Mouse (Mus musculus) frontal cortex, postnatal 10 days (tissue): Measurements from ENCODE around the gene Shc2.
A peak's percentile ranks its signal among the peaks of the same experiment; 100 is the strongest.

ENCODE experiments used
- DNase-seq, 2 experiments: peaks; one replicate each; pipeline ENCODE4 v3.0.0; 2022; ENCODE audit warnings: low spot score in 2 of 2, mixed read lengths in 1 of 2

Gene Shc2

DNA sequence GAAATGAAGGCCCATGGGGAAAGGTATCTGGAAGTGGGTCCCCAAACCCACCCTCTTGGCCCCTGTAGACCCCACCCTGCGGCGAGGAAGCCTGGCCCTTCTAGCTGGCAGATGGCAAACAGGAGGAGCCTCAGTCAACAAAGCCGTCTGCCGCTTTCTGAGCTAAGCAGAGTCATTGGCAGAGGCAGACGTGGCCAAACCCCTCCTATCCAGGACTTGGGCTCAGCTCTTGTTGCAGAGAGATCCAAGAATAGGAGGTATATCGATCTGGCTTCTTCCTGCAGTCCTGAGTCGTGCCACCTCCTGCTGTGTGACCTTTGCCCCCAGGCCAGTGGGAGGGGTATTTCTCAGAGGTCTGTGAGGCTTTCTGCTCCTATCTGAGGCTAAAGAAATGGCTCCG lies 21.9 kb downstream of the Shc2 start:
- no peak for DNase-seq

DNA sequence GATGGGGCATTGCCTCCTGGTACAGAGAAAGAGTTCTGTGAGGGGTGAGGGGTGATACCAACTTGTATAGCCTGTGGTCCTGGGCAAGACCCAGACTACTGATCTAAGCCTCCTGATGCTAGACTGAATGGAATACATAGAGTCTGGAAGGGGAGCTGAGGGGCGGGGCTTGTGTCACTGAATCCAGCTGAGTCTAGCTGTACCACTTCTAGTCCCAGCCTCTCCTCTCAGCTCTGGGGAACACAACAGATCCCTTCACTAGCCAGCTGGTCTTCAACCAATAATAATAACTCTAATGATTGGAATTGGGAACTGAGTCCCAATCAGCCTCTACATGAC lies 23.4 kb downstream of the Shc2 start:
- no peak for DNase-seq

DNA sequence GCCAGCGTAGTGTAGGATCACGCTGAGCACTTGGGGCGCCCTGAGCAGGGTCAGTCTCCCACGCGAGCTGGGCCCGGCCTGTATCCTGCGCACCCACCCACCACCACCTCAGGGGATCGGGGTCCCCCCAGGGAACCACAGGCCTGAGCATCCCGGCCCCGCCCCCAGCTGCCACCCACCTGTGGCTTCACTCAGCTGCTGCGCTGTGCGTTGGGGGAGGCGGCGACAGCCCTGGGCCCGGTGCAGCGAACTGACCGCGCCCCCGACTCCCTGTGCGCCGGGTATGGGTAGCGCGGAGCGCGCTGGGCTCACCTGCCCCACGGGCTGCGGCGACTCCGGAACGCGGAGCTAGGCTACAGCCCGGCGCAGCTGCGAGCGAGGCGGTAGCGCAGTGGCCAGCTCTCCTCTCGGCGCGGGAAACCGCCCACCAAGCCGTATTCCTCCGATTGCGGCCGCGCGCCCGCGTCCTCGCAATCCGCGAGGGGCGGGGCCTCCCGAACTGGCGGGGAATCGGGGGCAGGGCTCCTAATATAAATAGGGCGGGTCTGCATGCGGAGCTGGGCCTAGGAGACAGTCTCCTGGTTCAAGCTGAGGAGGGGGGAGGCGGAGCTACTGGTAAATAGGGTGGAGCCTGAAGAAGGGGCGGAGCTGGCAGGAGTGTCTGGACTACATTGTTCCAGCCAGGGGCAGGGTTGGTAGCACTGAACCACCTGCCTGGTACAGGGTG lies 24.0 kb downstream of the Shc2 start, which contains the start of gene C2cd4c:
Gene C2cd4c (minus strand): TSS at position 448 of the 727 bp plus-strand sequence.
- peak; percentile 62 to 72 for DNase-seq

DNA sequence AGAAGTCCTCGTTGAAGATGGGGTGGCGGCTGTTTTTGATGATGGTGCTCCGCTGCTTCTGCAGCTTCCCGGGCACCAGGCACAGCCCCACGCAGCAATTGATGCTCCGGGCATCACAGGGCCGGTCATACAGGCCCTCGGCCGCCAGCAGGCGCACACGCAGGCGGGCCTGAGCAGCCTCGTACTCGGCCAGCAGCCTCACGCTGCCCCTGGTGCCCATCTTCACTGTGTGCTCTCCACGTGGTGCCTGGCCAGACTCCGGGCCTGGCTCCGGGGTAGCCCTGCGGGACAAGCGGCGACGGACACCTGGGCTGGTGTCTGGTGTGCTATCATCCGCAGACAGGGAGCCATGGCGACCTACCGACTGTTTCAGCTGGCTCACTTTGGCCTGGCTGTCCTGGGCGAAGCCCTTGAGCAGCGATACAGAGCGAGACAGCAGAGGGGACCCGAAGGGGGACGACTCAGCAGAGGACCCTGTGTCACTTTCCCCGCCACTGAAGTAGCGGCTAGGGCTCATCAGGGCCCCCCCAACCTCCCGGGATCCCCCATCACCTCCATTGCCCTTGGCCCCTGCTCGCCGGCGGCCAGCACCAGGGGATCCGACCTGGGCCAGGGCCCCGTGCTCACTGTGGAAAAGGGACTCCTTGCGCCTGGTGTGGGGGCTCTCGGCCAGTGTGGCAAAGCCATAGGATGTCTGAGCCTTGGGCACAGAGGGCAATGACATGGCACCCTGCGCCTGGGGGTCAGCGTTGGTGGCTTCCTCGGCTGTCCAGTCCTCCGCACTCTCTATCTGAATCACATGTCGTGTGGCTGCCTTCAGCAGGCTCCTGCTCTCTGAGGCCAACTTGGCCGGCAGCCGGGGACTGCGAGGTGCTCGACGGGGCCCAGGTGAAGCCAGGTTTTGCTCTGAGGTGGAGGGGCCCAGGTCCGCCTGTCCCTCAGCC lies 25.3 kb downstream of the Shc2 start:
- no peak for DNase-seq

DNA sequence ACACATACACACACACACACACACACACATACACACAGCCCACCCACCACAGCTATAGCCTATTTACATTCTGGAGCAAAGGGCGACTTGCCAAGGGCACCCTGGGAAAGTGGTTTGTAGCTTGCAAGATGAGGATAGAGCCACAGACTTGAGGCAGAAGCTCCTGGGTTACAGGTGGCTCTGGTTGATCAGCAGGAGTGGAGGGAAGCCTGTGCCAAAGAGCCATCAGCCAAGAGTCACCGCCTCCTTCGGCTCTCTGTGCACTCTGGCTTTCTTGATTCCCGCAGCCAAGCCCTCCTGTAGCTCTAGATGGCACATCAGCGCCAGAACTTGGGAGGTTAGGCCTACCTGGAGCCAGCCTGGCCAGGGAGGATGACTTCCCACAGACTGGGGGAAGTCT lies 26.4 kb downstream of the Shc2 start:
- no peak for DNase-seq

DNA sequence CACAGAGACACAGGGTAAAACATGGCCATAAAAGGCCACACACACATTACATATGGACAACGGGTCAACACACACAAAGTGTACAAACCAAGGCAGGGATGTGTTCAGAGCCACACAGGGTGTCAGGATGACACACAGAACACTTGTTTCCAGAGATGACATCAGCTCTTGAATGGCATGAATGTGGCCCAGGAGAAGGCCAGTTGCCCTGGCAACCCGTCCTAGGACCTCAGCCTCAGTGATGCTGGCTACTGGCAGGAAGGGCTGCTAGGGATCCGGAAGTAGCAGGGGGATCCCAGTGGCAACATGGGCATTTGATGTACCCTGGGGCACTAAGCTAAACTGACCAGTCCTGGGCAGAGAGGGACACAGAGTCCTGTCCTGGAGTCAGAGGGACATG lies 28.4 kb downstream of the Shc2 start:
- no peak for DNase-seq

DNA sequence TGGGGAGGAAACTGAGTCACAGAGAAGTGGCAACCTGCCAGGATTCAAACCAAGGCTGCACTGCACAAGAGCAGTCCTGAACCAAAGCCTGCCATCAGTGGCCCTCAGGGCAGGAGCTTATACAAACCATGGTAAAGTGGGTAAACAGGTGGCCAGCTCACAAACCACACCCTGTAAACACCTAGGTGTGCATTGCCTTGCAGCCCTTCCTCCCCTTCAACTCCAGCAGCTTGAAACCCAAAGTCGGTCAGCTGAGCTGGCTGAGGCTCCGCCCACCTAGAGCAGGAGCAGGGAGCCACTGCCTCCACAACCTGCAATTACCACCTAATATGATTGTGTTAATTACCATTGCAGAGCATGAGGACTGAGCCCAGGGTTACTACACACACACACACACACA lies 29.8 kb downstream of the Shc2 start:
- no peak for DNase-seq

DNA sequence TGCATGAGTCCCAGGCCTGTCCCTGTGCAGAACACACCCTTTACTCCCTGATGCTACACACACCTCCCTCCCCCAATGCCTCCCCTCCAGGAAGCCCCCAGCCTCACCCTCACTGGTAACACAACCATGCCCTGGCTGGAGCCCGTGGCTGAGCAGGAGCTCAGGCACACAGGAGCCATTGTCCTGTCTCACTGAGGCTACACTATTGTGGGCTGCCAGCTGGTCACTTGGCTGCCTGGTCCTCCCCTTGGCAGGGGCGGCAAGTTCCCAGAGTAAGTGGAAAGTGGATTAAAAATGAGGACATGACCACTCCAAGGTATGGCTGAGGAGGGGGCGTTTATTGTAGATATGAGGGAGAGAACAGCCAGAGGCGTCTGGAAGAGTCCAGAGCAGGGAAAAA lies 31.2 kb downstream of the Shc2 start:
- no peak for DNase-seq

DNA sequence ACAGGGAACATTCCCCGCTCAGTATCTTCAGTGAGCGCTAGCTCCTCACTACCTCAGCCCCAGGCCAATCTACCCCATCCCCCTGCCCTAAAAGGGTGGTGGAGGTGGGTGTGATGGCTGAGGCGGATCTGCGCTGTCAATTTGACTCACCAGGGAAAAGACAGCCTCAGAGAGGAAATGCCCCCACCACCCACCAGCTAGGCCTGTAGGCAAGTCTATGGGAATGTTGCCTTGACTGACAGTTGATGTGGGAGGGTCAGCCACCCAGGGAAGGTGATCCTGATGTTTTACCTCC lies 39.8 kb downstream of the Shc2 start:
- DNase-seq: no peak

DNA sequence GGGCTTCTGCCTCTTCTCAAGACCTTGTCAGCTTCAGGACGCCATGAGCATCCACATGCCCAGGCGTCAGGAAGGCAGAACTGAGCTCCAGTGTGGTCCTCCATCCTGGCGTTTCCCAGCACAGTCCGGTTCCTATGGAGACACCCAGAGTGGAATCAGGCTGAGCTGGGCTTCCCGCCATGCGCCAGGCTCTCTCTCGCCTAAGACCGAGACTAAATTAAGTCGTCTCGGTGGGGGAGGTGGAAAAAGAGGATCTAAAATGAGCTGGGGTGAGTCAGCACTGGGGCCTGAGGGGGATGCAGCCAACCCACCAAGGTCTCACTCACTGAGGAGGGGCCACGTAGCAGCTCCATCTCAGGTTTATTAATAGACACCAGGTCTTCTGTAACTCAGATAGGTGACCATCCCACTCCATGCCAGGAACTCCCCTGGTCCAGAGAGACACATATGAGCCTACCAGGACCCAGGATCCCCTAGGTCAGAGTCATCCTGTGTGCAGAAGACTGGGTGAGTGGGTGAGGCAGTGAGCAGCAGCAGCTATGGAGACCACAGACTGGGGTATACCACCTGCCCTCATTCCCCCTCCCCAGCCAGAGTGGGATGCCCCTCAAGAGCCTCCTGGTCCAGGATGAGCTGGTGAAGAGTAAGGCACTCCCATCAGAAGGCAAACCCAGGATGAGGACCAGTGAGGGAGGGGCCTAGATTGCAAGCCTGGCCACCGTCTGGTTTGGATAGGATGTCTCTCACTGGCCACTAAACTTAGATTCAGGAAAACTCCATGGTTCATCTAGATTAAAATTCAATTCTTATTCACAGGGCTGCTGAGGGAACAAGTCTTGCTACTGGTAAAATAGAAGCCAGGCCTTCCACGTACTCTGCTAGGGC lies 40.4 kb downstream of the Shc2 start:
- peak; percentile 65 to 70 for DNase-seq

DNA sequence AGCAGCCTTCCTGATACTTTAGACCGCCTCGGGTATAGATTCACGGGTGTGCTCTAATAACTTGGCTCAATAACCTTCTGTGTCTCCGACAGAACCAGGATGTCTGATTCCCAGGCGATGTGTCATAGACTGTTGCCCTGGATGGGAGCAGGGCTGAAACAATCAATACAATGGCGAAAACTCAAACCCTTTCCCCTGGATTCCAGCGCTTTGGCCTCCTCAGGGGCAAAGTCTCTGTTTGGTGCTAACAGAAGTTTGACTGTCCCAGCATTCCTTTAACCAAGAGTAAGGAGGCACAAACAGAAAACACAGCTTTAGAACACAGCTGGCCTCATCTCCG lies 42.2 kb downstream of the Shc2 start:
- DNase-seq: no peak

DNA sequence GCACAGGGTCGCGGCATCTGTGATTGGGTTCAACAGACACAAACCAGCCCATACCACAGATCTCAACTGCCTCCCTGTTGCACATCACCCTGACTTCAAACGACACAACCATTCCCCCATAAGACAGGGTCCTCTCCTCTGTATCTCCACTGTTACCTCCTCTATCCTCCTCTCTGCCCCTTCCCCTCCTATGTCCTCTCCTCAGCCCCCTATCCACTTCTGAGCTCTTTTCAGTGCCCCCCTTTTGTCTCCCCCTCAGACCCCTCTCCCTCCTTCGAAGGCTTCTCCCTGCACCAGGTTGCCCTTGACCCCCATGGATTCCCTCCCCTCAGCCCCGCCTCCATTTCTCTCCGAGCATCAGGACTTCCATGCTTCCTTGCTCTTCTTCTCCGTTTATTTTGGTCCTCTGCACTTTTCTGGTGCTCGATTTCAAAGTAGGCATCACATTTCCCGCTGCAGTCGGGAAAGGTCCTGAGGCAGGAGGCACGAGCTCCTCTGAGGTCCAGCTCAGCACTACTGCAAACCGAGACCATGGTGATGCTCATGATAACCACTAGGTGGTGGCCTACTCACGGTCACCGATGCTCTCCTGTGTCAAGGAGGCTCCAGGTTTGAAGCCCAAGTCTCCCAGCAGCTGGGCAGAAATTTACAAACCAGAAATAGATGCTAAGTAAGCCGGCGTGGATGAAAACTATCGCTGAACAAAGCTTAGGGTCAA lies 42.7 kb downstream of the Shc2 start:
- peak in 1 of 2 experiments; percentile 67 for DNase-seq

DNA sequence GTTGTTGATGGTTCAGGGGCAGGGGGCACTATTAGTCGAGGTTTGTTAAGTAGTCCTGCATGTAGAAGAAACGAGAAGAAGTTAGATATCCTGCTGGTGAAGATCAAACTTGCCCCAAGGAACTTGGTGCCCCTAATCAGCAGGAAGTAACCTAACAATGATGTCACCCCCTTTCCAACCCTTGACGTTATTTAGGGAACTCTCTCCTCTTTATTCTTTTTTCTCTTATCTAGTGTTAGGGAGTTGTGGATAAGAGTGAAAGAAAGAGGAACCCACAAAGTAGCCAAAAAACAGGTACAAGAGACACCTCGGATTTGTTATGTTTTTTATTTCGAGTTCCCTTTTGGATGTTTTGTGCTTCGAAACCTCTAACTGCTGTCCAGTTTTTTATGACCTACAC lies 43.6 kb downstream of the Shc2 start:
- DNase-seq: no peak

DNA sequence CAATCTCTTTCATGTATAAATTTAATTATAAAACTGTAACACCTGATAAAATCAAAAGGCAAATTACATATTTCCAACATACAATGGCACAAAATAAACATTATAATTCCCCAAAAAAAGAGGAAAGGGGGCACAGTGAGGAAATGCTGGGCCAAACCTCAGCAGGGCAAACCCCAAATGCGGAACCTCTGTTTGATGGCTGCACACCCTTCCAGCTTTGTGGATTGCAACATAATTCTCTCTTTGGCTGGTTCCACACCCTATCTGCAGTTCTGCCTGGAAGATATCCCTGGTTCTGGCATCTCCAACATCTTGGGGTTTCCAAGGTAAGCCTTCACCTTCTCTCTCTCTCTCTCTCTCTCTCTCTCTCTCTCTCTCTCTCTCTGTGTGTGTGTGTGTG lies 47.0 kb downstream of the Shc2 start:
- DNase-seq: no peak

DNA sequence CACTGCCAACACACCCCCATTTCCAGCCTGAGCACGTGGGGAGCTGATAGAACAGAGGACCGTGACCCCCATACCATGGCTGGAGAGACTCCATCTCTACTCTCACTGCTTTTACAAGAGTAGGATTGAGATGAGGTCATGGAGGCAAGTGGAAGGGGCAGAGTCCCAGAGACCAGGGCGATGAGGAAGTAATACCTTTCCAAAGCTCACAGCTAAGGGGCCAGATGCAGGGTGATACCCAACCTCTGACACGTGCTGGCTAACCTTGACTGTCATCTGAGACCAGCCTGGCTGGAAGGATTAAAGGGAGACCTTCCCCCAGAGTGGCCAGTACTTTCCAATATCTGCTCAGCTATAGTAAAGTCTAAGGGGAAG lies 50.0 kb downstream of the Shc2 start:
- DNase-seq: no peak

DNA sequence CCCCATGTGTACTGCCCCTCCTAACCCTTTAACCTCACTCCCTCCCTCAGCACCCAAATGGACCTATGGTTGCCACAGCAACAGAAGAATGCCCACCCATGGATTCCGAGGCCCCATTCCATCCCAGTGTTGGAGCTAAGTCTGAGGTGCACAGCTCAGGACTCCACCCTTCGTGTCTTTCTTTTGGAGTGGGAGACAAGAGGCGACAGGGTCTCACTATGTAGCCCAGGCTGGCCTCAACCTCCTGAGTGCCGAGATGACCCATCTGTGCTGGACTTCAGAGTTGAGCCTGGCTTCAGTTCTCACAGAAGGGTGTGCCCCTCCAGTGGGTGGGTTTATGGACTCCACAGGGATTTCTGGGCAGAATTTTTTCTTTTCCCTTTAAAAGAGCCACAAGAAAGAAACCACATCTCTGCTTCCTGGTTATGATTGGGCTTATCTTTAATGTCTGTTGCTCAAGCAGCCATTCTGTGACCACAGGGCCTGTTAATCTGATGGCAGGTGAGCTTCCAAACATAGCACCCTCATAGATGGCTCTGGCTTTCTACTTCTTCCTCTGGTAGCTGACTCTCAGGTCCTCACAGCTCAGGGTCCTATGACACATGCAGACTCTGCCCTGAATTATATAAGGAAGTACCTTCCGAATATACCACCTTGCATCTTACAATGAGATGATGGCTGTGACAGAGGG lies 50.5 kb downstream of the Shc2 start, which contains the start of gene Theg:
Gene Theg (minus strand): TSS at position 271 of the 691 bp plus-strand sequence.
- DNase-seq: no peak

DNA sequence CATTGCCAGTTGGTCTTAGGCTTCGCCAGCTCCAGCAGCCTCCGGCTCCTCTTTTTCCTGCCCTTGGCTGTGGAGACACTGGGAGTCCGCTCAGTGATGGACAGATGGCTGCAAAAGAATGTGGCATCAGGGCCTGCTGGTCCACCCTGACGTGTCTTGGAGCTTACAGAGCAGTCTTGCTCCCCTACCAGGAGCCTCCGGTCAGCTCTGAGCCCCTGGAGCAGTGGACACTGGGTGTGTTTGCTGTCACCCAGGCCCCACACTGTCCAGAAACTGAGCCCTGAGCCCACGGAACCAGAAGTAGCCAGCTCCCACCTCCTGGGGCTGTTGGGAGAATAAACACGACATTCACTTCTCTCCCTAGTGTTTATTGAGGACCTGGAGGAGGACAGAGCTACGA lies 51.5 kb downstream of the Shc2 start:
- no peak for DNase-seq

DNA sequence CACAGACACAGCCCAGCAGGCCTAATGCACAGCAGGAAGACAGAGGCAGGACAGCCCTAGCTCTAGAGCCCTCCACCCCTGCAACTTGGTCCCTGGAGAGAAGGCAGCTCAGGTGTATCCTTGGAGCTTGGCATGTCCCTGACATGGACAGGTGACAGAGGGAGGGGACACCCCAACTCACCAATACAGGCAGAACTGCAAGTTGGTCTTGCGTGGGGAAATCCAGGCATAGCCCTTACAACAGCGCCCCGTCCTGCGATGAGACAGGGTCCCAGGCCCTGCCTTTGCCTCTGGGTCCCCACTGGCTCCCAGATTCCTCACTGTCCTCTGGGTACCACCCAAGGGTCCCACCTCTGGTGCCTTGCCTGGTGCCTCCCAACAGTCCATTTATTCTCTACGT lies 52.0 kb downstream of the Shc2 start:
- DNase-seq: no peak

DNA sequence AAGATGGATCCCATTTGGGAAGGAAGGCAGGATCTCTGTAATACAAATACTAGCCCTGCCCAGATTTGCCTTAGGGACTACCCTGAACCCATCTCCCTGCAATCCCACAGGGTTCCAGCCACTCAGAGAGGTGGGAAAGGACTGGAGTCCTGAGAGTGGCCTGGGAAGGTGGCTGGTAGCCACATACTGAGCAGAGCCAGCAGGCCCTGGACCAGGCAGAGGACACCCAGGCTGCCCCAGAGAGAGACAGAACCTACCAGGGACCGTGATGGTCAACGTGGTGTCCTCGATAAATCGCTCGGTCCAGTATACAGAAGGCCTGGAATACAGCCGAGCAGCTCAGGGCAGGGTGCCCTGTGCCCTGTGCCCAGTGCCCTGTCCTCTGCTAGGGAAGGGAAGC lies 52.6 kb downstream of the Shc2 start:
- DNase-seq: no peak

DNA sequence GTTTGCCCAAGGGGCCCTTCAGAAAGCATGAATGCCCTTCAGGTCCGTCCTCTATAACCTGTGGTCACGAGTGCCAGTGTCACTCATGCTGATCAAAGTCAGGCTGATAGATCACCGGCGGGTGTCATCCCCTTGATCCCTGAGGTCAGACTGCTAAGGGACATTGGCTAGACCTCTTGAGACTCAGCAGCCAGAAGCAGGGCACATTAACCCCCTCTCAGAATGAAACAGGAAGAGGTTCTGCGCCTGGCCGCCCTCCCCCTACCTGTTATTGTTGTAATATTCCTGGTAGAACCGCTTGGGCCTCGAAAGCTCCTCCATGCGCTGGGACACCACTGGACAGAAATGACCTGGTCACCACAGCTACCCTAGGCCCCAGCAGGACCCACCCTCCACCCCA lies 53.3 kb downstream of the Shc2 start:
- no peak for DNase-seq

DNA sequence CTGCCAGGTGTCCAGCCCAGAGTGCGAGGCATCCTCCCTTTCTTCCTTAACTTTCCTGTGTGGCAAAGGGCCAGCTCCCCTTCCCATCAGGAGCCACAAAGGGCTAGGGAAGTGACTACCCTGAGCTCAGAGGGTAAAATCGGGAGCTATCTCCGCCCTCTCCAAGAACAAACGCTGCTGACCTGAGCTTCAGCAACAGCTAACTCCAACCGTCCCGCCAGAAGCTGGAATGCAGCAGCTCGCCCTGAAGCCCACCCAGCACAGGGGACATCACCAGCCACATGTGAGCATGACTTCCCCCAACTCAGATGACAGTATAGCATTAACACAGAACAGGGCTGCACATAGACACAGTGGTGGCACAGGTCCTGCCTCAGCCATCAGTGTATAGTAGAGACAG lies 53.7 kb downstream of the Shc2 start:
- no peak for DNase-seq
